Mouse (Mus musculus) brown adipose tissue, adult 24 weeks (tissue): ENCODE data around the gene Ntf5. TPM values are rescaled to one million over a fixed set of nuclear protein-coding genes. Genes with fewer than 3 reads are reported as not detected.
"Not testable (repeated sequence)": the region's sequence is repeated elsewhere in the genome, so short reads cannot be mapped to it uniquely, and the experiment has no call there.

Experiments used
- H3K27ac ChIP-seq: fragments of 200-500 bp; replicated peaks from 2 replicates; pipeline ENCODE4 v1.5.1; 2012; ENCODE audit warnings: low read depth, mild to moderate bottlenecking, low read length
- H3K4me1 ChIP-seq: fragments of 200-500 bp; 2 replicates; pipeline ENCODE4 v1.6.1; 2012; ENCODE audit warnings: low read length, mixed read lengths; ENCODE audit not compliant: control insufficient read depth, insufficient read depth, insufficient read length
- H3K4me3 ChIP-seq: fragments of 200-500 bp; 2 replicates; pipeline ENCODE4 v1.5.1; 2012; ENCODE audit warnings: low read depth, mild to moderate bottlenecking, low read length, moderate library complexity; ENCODE audit not compliant: insufficient read depth
- polyA plus RNA-seq: library from polyadenylated mRNA; stranded (reverse); fragments of >200 nt; gene quantifications from 2 replicates; pipeline ENCODE4 v1.2.4, GENCODE M21; 2012; ENCODE audit not compliant: missing spikeins, insufficient read depth, insufficient read length

The Ntf5 gene
- polyA plus RNA-seq, 1 experiment = not detected

- Histone ChIP-seq H3K4me3 (no peak overlapping the region), H3K27ac (no peak overlapping the region), H3K4me1 (no peaks in the 10 kb centered on the region)
Observed at GRCm38 (mm10) chr7:45443526-45444420, 30.3 kb downstream of the Ntf5 start.

- no peak overlapping the region for H3K4me3 ChIP-seq
- no peaks in the 10 kb centered on the region for H3K4me1 ChIP-seq
- H3K27ac ChIP-seq = no peak overlapping the region
Observed at GRCm38 (mm10) chr7:45446589-45446988, 33.1 kb downstream of the Ntf5 start.

- Histone ChIP-seq H3K4me1 (no peaks in the 10 kb centered on the region), H3K4me3 (no peak overlapping the region), H3K27ac (no peak overlapping the region)
Observed at GRCm38 (mm10) chr7:45447325-45447990, 34.0 kb downstream of the Ntf5 start.

- no peak overlapping the region for H3K4me3 ChIP-seq
- H3K4me1 ChIP-seq = no peaks in the 10 kb centered on the region
- H3K27ac ChIP-seq = no peak overlapping the region
Observed at GRCm38 (mm10) chr7:45449974-45450373, 36.5 kb downstream of the Ntf5 start.

- Histone ChIP-seq H3K4me1 (peaks cover 3% of the 10 kb centered on the region; the same call in 1 of the 2 replicates), H3K27ac (no peak overlapping the region)
Observed at GRCm38 (mm10) chr7:45451344-45451982, 38.0 kb downstream of the Ntf5 start.

GRCm38 (mm10) chr7:45454971-45455370 lies 41.5 kb downstream of the Ntf5 start:
- H3K27ac ChIP-seq = no peak overlapping the region
- peaks cover 3% of the 10 kb centered on the region for H3K4me1 ChIP-seq
- H3K4me3 ChIP-seq = no peak overlapping the region

More at GRCm38 (mm10) chr7:45451344-45451982, 38.0 kb downstream of the Ntf5 start:
- H3K4me3 ChIP-seq = no peak overlapping the region

GRCm38 (mm10) chr7:45455932-45456696 lies 42.6 kb downstream of the Ntf5 start:
- Histone ChIP-seq H3K4me1 (peaks cover 5% of the 10 kb centered on the region), H3K4me3 (no peak overlapping the region), H3K27ac (0 out of 2 replicates have a peak overlapping the region, but pooled peaks have one; percentile 53)

GRCm38 (mm10) chr7:45456721-45457203 lies 43.3 kb downstream of the Ntf5 start:
- peaks cover 5% of the 10 kb centered on the region for H3K4me1 ChIP-seq
- peak overlapping the region; percentile 100; the same call in 1 of the 2 replicates for H3K4me3 ChIP-seq
- peak overlapping the region; percentile 53 for H3K27ac ChIP-seq

GRCm38 (mm10) chr7:45457204-45458060 lies 43.9 kb downstream of the Ntf5 start:
- Histone ChIP-seq H3K27ac (peak overlapping the region; percentile 53), H3K4me3 (peak overlapping the region; percentile 100)

GRCm38 (mm10) chr7:45458748-45459563 lies 45.5 kb downstream of the Ntf5 start:
- peak overlapping the region; percentile 98 for H3K27ac ChIP-seq
- peaks cover 5% of the 10 kb centered on the region for H3K4me1 ChIP-seq
- peak overlapping the region; percentile 100 for H3K4me3 ChIP-seq

More at GRCm38 (mm10) chr7:45457204-45458060, 43.9 kb downstream of the Ntf5 start:
- H3K4me1 ChIP-seq = peaks cover 5% of the 10 kb centered on the region

GRCm38 (mm10) chr7:45459564-45460140 lies 46.2 kb downstream of the Ntf5 start, which contains the start of gene Ftl1:
Ftl1 (minus strand) TSS chr7:45459884.
- not testable (repeated sequence) for H3K4me1 ChIP-seq
- Histone ChIP-seq H3K27ac (peak within 1 kb of the TSS; percentile 98), H3K4me3 (peak within 1 kb of the TSS; percentile 100)

GRCm38 (mm10) chr7:45460377-45460776 lies 46.9 kb downstream of the Ntf5 start:
- Histone ChIP-seq H3K4me3 (peak overlapping the region; percentile 61), H3K27ac (peak overlapping the region; percentile 93), H3K4me1 (peaks cover 5% of the 10 kb centered on the region)
